Mouse (Mus musculus) liver, embryonic 14.5 days (tissue): ENCODE results near the gene Mfrp. TPM values are rescaled to one million over a fixed set of nuclear protein-coding genes. Genes with fewer than 3 reads are reported as not detected.

Source experiments
- ATAC-seq: fragments of 200-750 bp; cut with Nextera tagmentation; 2 replicates; pipeline ENCODE4 v1.8.0; 2017; ENCODE audit warnings: moderate number of reproducible peaks, mild to moderate bottlenecking, moderate library complexity; ENCODE audit not compliant: insufficient read depth
- DNase-seq, 3 experiments: peaks; one replicate each; pipeline ENCODE4 v3.0.0-alpha.2; 2012 to 2013; ENCODE audit warnings: low read depth in 3 of 3, low spot score in 3 of 3
- H3K27ac ChIP-seq: fragments of 300-500 bp; sonication (generic); 2 replicates; pipeline ENCODE4 v1.5.1; 2014; ENCODE audit warnings: moderate library complexity, mild to moderate bottlenecking, control low read depth, inconsistent platforms
- H3K27me3 ChIP-seq: fragments of 300-500 bp; sonication (generic); 2 replicates; pipeline ENCODE4 v1.6.1; 2014; ENCODE audit warnings: mild to moderate bottlenecking, low read length, moderate library complexity; ENCODE audit not compliant: control insufficient read depth, insufficient read depth
- H3K36me3 ChIP-seq: fragments of 300-500 bp; sonication (generic); replicated peaks from 2 replicates; pipeline ENCODE4 v1.6.1; 2014; ENCODE audit warnings: low read depth; ENCODE audit not compliant: control insufficient read depth, insufficient read depth
- H3K4me1 ChIP-seq, 2 experiments: fragments of 200-500 bp in 1 of 2; fragments of 300-500 bp in 1 of 2; sonication (generic) in 1 of 2; replicated peaks; 2 replicates each; pipeline ENCODE4 v1.6.1; 2012 to 2014; ENCODE audit warnings: antibody characterized with exemption in 1 of 2, inconsistent platforms in 1 of 2, low read length in 1 of 2; ENCODE audit not compliant: control insufficient read depth in 2 of 2, insufficient read depth in 2 of 2
- H3K4me2 ChIP-seq: fragments of 300-500 bp; sonication (generic); 2 replicates; pipeline ENCODE4 v1.6.1; 2014; ENCODE audit warnings: low read depth, mild to moderate bottlenecking, control low read depth, moderate library complexity
- H3K4me3 ChIP-seq, 2 experiments: fragments of 200-500 bp in 1 of 2; fragments of 300-500 bp in 1 of 2; sonication (generic) in 1 of 2; 2 replicates each; pipeline ENCODE4 v1.5.1; 2012 to 2014; ENCODE audit warnings: low read depth in 2 of 2, low read length in 2 of 2, mild to moderate bottlenecking in 2 of 2, control low read depth in 1 of 2, inconsistent platforms in 1 of 2, moderate library complexity in 1 of 2; ENCODE audit not compliant: insufficient read depth in 1 of 2
- H3K9ac ChIP-seq: fragments of 300-500 bp; sonication (generic); replicated peaks from 2 replicates; pipeline ENCODE4 v1.6.1; 2014; ENCODE audit warnings: mild to moderate bottlenecking, control low read depth, moderate library complexity
- H3K9me3 ChIP-seq: fragments of 300-500 bp; sonication (generic); 2 replicates; pipeline ENCODE4 v1.6.1; 2016; ENCODE audit warnings: low read length, mixed read lengths; ENCODE audit not compliant: control insufficient read depth
- CTCF ChIP-seq: IDR thresholded peaks from 2 replicates; pipeline ENCODE4 v1.5.1; 2016; ENCODE audit warnings: antibody characterized with exemption, low read depth, control low read depth
- EP300 ChIP-seq: IDR thresholded peaks from 2 replicates; pipeline ENCODE4 v1.6.1; 2016; ENCODE audit warnings: antibody characterized with exemption, low read depth
- WGBS: fragments of 180-500 bp; shearing (Covaris S2); extraction: QIAGEN DNeasy Blood & Tissue Kit; methylation state at CpG from one replicate; pipeline ENCODE4 v1.1.7; 2014; ENCODE audit not compliant: insufficient replicate concordance; 5-methylcytosine and 5-hydroxymethylcytosine counted together
- polyA plus RNA-seq, 2 experiments: library from polyadenylated mRNA; depleted of rRNA in 1 of 2; stranded (reverse) in 1 of 2; unstranded in 1 of 2; fragments of >200 nt; fragmentation: Nextera tagmentation in 1 of 2; extraction: Ambion mirVana in 1 of 2; gene quantifications; 2 replicates each; pipeline versions ENCODE4 v1.2.1 to v1.2.3; 2012 to 2014

Gene Mfrp
- polyA plus RNA-seq, 2 experiments, result not detected

DNA sequence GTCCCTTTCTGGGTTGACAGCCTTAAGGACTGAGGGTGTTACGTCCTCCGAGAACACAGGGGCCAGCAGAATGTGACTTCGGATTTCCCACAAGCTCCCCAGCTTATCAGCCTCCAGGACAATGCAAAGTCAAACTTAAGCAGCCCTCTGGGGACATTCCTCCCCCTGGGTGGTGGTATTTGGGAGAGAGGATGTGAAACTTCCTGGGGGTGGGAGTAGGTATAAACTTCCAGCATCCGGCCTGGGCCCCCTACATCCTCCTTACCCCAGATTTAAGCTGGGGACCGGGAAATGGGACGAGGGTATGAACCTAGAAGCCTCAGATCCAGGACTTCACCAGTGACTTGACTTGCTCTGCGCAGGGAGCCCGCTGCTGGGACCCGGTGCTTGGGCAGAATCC lies 28.1 kb downstream of the Mfrp start:
- Histone ChIP-seq H3K9ac (no peak overlapping the region), H3K27me3 (peaks cover 57% of the 10 kb centered on the region)

DNA sequence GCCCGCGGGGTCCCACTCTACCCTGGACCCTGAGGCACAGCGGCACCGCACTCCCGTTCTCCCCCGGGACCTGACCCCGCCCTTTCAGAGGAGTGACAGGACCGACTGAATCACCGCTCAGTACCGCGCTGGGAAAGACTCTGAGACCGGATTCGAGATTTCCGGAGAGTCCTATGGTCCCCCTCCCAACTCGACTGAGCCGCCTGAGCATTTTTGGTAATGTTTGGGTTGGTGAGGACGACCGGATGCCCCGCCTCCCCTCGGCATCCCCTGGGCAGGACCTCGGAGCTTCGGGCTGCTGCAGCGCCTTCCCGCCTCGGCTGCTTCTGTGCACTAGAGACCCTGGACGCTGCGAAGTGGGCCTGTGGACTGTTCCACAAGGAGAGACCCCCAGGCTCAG lies 28.5 kb downstream of the Mfrp start:
- no peak for TF ChIP-seq EP300
- no peak for TF ChIP-seq CTCF
- Histone ChIP-seq H3K27ac (no peak overlapping the region), H3K4me2 (peak overlapping the region; percentile 44), H3K4me3 (peak overlapping the region in 1 of 2 experiments; percentile 21; a peak in 2 of 4 replicates), H3K9ac (no peak overlapping the region), H3K9me3 (no peaks in the 10 kb centered on the region), H3K27me3 (peaks cover 61% of the 10 kb centered on the region), H3K4me1 (peaks cover 0 to 8% of the 10 kb centered on the region in 2 experiments; a peak in 1 of 4 replicates), H3K36me3 (no peaks in the 10 kb centered on the region)
- DNase-seq (peak in 1 of 3 experiments; percentile 28), ATAC-seq (peak; percentile 32; the same call in 1 of the 2 replicates)
- under 1% methylated on average over 27 of the region's 27 CpGs for WGBS

More for the DNA sequence above, 28.1 kb downstream of the Mfrp start:
- H3K4me2 ChIP-seq, result peak overlapping the region; percentile 44
- H3K4me1 ChIP-seq, result peaks cover 0 to 8% of the 10 kb centered on the region in 2 experiments; a peak in 1 of 4 replicates
- 3% methylated on average over 9 of the region's 9 CpGs for WGBS
- H3K36me3 ChIP-seq, result no peaks in the 10 kb centered on the region
- H3K4me3 ChIP-seq, result peak overlapping the region in 1 of 2 experiments; percentile 21; a peak in 2 of 4 replicates
- no peak for TF ChIP-seq CTCF
- TF ChIP-seq EP300, result no peak
- no peak overlapping the region for H3K27ac ChIP-seq
- peak; percentile 30; the same call in 1 of the 2 replicates for ATAC-seq
- no peaks in the 10 kb centered on the region for H3K9me3 ChIP-seq
- DNase-seq, result no peak

DNA sequence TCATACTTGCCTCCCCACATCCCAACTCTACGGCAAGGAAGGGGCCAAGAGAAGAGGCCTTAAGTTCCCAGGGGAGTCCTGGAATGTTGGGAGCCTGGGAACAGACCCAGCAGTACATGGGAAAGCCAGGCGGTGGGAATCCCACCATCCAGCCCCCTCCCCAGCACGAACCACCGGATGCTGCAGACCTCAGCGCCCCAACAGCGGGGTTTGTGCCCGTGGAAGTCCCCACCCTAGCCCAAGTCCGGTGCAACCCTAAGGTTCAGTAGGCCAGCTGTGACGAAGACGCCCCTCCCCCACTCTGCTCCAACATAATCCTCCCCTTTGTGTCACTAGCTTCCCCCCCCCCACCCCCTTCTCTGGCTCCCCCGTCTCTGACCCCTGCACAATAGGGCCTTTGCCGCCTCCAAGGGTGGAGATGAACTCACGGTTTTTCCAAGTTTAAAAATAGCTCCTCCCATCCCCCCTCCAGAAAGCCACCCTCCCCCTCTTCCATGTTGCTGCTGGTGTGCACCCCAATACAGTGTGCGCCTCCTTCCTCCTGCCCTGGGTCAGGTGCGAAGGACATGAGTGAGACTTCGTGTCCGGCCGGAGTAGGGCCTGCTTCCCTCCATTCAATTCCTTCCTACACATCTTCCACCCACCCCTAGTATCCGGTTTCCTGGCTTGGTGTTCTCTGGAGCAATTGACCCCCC lies 29.2 kb downstream of the Mfrp start:
- Histone ChIP-seq H3K36me3 (no peaks in the 10 kb centered on the region), H3K27me3 (peaks cover 68% of the 10 kb centered on the region), H3K4me2 (peak overlapping the region; percentile 44; the same call in 1 of the 2 replicates), H3K9ac (no peak overlapping the region), H3K9me3 (no peaks in the 10 kb centered on the region), H3K4me3 (no peak overlapping the region; a peak in 1 of 4 replicates), H3K27ac (no peak overlapping the region), H3K4me1 (peaks cover 0 to 8% of the 10 kb centered on the region in 2 experiments; a peak in 1 of 4 replicates)
- no peak for DNase-seq
- TF ChIP-seq EP300, result no peak
- no peak for TF ChIP-seq CTCF
- WGBS, result 19% methylated on average over 19 of the region's 19 CpGs
- peak; percentile 49 for ATAC-seq

DNA sequence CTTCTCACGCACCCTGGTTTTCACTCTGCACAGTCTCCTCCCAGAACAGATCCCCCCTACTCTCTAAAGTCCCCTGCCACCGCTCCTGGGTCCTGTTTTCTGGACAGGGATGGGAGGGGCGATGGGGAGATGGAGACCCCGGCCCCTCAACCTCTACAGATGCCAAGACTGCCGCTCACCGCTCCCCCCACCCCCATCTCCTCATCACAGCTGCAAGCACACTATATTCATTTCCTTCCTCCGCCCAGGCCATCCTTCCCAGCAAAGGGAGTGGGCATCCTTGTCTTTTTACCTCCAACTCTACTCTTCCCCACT lies 29.7 kb downstream of the Mfrp start:
- no peak for TF ChIP-seq CTCF
- TF ChIP-seq EP300, result no peak
- no peaks in the 10 kb centered on the region for H3K36me3 ChIP-seq
- H3K4me2 ChIP-seq, result no peak overlapping the region
- peaks cover 73% of the 10 kb centered on the region for H3K27me3 ChIP-seq
- ATAC-seq, result no peak
- no peak for DNase-seq
- H3K4me1 ChIP-seq, result peaks cover 0 to 7% of the 10 kb centered on the region in 2 experiments; a peak in 1 of 4 replicates
- H3K9me3 ChIP-seq, result no peaks in the 10 kb centered on the region
- H3K9ac ChIP-seq, result no peak overlapping the region
- 17% methylated on average over 7 of the region's 7 CpGs for WGBS
- H3K4me3 ChIP-seq, result no peak overlapping the region
- no peak overlapping the region for H3K27ac ChIP-seq

DNA sequence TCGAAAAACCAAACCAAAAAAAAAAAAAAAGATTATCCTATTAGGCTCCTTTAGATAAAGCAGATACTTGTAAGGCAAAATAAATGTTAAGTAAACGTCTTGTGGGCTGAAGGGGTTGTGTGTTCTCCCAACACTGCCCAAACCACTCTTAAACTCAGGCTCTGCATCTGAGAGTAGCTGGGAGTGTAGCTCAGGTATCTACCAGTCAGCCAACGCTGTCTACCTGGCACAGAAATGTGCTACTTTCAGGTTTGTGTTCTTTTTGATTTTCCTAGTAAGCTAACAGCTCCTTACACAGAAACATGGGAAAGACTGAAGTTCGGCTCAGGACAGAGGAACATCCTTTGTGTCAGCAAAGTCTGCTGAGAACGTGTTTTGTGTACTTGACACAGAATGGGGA lies 30.7 kb downstream of the Mfrp start:
- H3K27me3 ChIP-seq, result peaks cover 78% of the 10 kb centered on the region
- DNase-seq (no peak), ATAC-seq (no peak)

More for the DNA sequence above, 30.7 kb downstream of the Mfrp start:
- H3K4me1 ChIP-seq, result peaks cover 0 to 6% of the 10 kb centered on the region in 2 experiments; a peak in 1 of 4 replicates
- no peak overlapping the region for H3K27ac ChIP-seq
- no peak overlapping the region for H3K4me2 ChIP-seq
- no peak for TF ChIP-seq CTCF
- TF ChIP-seq EP300, result no peak
- no peaks in the 10 kb centered on the region for H3K36me3 ChIP-seq
- no peak overlapping the region for H3K4me3 ChIP-seq
- no peaks in the 10 kb centered on the region for H3K9me3 ChIP-seq
- H3K9ac ChIP-seq, result no peak overlapping the region
- WGBS, result 39% methylated on average over 5 of the region's 5 CpGs
